8 mouse cellular contexts compared by ENCODE assay signal in genomic region chr6:56797311-56798151, GRCm38 (mm10). TPM values are rescaled to one million over a fixed set of nuclear protein-coding genes. Genes with fewer than 3 reads are reported as not detected.
A peak's percentile ranks its signal among the peaks of the same experiment; 100 is the strongest.
DNase-seq lines count a peak whose midpoint lies in the region; ATAC-seq and TF ChIP-seq lines count a peak whose summit lies in the region.

Kbtbd2 (minus strand) TSS chr6:56797813.

- H3K27ac ChIP-seq in MEL (ENCODE audit: control insufficient read depth, low read depth, low read length): peak within 1 kb of the TSS; percentile 98
- H3K27ac ChIP-seq in cerebellum, adult 2 months (ENCODE audit: insufficient read depth, low read length): peak within 1 kb of the TSS; percentile 95
- peak within 1 kb of the TSS; percentile 99 for H3K27ac ChIP-seq in hindbrain, embryonic 10.5 days
- H3K27ac ChIP-seq in lung, postnatal 0 days (ENCODE audit: low read length): peak within 1 kb of the TSS; percentile 100

- peak; percentile 95 for ATAC-seq in lung, postnatal 0 days

- no peaks in the 10 kb centered on the region for H3K9me3 ChIP-seq in MEL (replicated peaks; ENCODE audit: insufficient read depth, low read length)
- H3K9me3 ChIP-seq in hindbrain, embryonic 10.5 days: no peaks in the 10 kb centered on the region
- no peaks in the 10 kb centered on the region for H3K9me3 ChIP-seq in lung, postnatal 0 days (ENCODE audit: low read length)

- H3K4me3 ChIP-seq in MEL (ENCODE audit: control insufficient read depth in 1 of 2, insufficient read depth in 1 of 2, low read depth in 2 of 2, low read length in 2 of 2): peak within 1 kb of the TSS; percentile 78 to 91
- H3K4me3 ChIP-seq in cerebellum, adult 2 months (replicated peaks; ENCODE audit: insufficient read depth, low read depth, low read length): peak within 1 kb of the TSS; percentile 93
- H3K4me3 ChIP-seq in hindbrain, embryonic 10.5 days: peak within 1 kb of the TSS; percentile 81
- H3K4me3 ChIP-seq in lung, postnatal 0 days (ENCODE audit: low read depth, low read length): peak within 1 kb of the TSS; percentile 95

- TF ChIP-seq RAD21 in MEL (IDR thresholded peaks at IDR 0.05; ENCODE audit: low read depth, low read length): no peak

- peak; percentile 68 to 91; a peak in 3 of 4 replicates for TF ChIP-seq POLR2A in MEL (IDR thresholded peaks at IDR 0.05; ENCODE audit: control insufficient read depth in 1 of 2, insufficient read depth in 1 of 2, low read depth in 1 of 2, low read length in 2 of 2, poor library complexity in 1 of 2)
- TF ChIP-seq POLR2A in cerebellum, adult 2 months (IDR thresholded peaks at IDR 0.05; ENCODE audit: borderline replicate concordance, insufficient read depth, low read length): peak; percentile 92

- H3K36me3 ChIP-seq in MEL (ENCODE audit: control insufficient read depth in 1 of 2, insufficient read depth in 2 of 2, low read length in 2 of 2): peaks cover 0 to 28% of the 10 kb centered on the region in 2 experiments
- peaks cover 18% of the 10 kb centered on the region for H3K36me3 ChIP-seq in hindbrain, embryonic 10.5 days
- no peaks in the 10 kb centered on the region for H3K36me3 ChIP-seq in lung, postnatal 0 days (ENCODE audit: insufficient read depth, low read length)

- H3K79me2 ChIP-seq in MEL (ENCODE audit: control insufficient read depth, insufficient read depth, low read length, poor library complexity): peaks cover 50% of the 10 kb centered on the region

- H3K27me3 ChIP-seq in MEL (ENCODE audit: control insufficient read depth in 1 of 2, insufficient read depth in 2 of 2, low read length in 2 of 2): no peaks in the 10 kb centered on the region; a peak in 1 of 4 replicates
- H3K27me3 ChIP-seq in cerebellum, adult 2 months (ENCODE audit: control insufficient read depth, insufficient read depth, low read length): no peaks in the 10 kb centered on the region
- no peaks in the 10 kb centered on the region for H3K27me3 ChIP-seq in hindbrain, embryonic 10.5 days (ENCODE audit: insufficient read depth, poor library complexity, severe bottlenecking)
- no peaks in the 10 kb centered on the region for H3K27me3 ChIP-seq in lung, postnatal 0 days (replicated peaks; ENCODE audit: insufficient read depth, low read length)

- no peak for TF ChIP-seq CTCF in MEL (IDR thresholded peaks at IDR 0.05 in 2 of 3, conservative IDR thresholded peaks at IDR 0.05 in 1 of 3; ENCODE audit: control insufficient read depth in 1 of 3, insufficient read depth in 1 of 3, low read depth in 2 of 3, low read length in 3 of 3, poor library complexity in 1 of 3, severe bottlenecking in 1 of 3)
- no peak for TF ChIP-seq CTCF in cerebellum, adult 2 months (IDR thresholded peaks at IDR 0.05; ENCODE audit: borderline replicate concordance, insufficient read depth, low read depth, low read length)
- no peak for TF ChIP-seq CTCF in lung, postnatal 0 days (IDR thresholded peaks at IDR 0.05)

- peaks cover 8 to 14% of the 10 kb centered on the region in 2 experiments for H3K4me1 ChIP-seq in MEL (ENCODE audit: control insufficient read depth in 1 of 2, insufficient read depth in 2 of 2, low read length in 2 of 2)
- H3K4me1 ChIP-seq in cerebellum, adult 2 months (ENCODE audit: control insufficient read depth, insufficient read depth, low read length): peaks cover 2% of the 10 kb centered on the region; the same call in 1 of the 2 replicates
- H3K4me1 ChIP-seq in hindbrain, embryonic 10.5 days (replicated peaks): peaks cover 28% of the 10 kb centered on the region
- peaks cover 13% of the 10 kb centered on the region; the same call in 1 of the 2 replicates for H3K4me1 ChIP-seq in lung, postnatal 0 days (ENCODE audit: insufficient read depth, low read depth, low read length)

- TF ChIP-seq EP300 in MEL (IDR thresholded peaks at IDR 0.05; ENCODE audit: low read depth in 1 of 2, low read length in 2 of 2): peak in 1 of 2 experiments; percentile 45; a peak in 2 of 4 replicates
- TF ChIP-seq EP300 in lung, postnatal 0 days (IDR thresholded peaks at IDR 0.05): peak; percentile 35; the same call in 1 of the 2 replicates

- peak; percentile 92 for DNase-seq in MEL (ENCODE audit: low read depth, low spot score)
- peak; percentile 97 for DNase-seq in cerebellum, adult 2 months
- peak; percentile 93 for DNase-seq in forelimb bud, embryonic 11.5 days (ENCODE audit: low read depth, low spot score)
- DNase-seq in hindbrain, embryonic 10.5 days (ENCODE audit: low spot score): peak; percentile 94
- DNase-seq in layer of hippocampus, adult 9-11 months: peak; percentile 95
- peak; percentile 98 for DNase-seq in lung, postnatal 0 days (ENCODE audit: low spot score)
- peak; percentile 89 for DNase-seq in ovary, postnatal 14 days (ENCODE audit: low spot score)
- DNase-seq in thymus, postnatal 14 days: peak; percentile 95

- peak within 1 kb of the TSS; percentile 96 for H3K9ac ChIP-seq in MEL (ENCODE audit: control insufficient read depth, low read depth, low read length, poor library complexity, severe bottlenecking)
- H3K9ac ChIP-seq in lung, postnatal 0 days (replicated peaks; ENCODE audit: low read depth): peak within 1 kb of the TSS; percentile 96

- peak within 1 kb of the TSS; percentile 87 for H3K4me2 ChIP-seq in lung, postnatal 0 days (replicated peaks; ENCODE audit: low read depth, low read length)

- under 1% methylated on average over 96 of the region's 98 CpGs for WGBS in cerebellum, adult 2 months
- WGBS in hindbrain, embryonic 10.5 days: under 1% methylated on average over 98 of the region's 98 CpGs
- under 1% methylated on average over 70 of the region's 98 CpGs for WGBS in lung, postnatal 0 days

TF ChIP-seq in MEL, 35 proteins besides CTCF, POLR2A, EP300 and RAD21:
- TF ChIP-seq CHD1 (IDR thresholded peaks at IDR 0.05; ENCODE audit: low read depth, low read length) (no peak; the same call in 1 of the 2 replicates), RCOR1 (IDR thresholded peaks at IDR 0.05; ENCODE audit: low read depth, low read length) (no peak), ZNF384 (IDR thresholded peaks at IDR 0.05; ENCODE audit: low read depth, low read length) (no peak), TCF12 (IDR thresholded peaks at IDR 0.05; ENCODE audit: low read depth, low read length) (peak; percentile 42; the same call in 1 of the 2 replicates), ELF1 (IDR thresholded peaks at IDR 0.05; ENCODE audit: low read depth, low read length) (peak; percentile 88), ZMIZ1 (IDR thresholded peaks at IDR 0.05; ENCODE audit: low read depth, low read length) (peak; percentile 55), E2F4 (IDR thresholded peaks at IDR 0.05; ENCODE audit: borderline replicate concordance, low read depth, low read length) (peak; percentile 39; the same call in 1 of the 2 replicates), NELFE (IDR thresholded peaks at IDR 0.05; ENCODE audit: low read depth, low read length) (peak; percentile 74), MYC (IDR thresholded peaks at IDR 0.05; ENCODE audit: low read depth, low read length) (0 out of 2 replicates have a peak, but pooled peaks have one; percentile 43), MXI1 (IDR thresholded peaks at IDR 0.05; ENCODE audit: low read depth, low read length) (peak; percentile 2; the same call in 1 of the 2 replicates), NRF1 (IDR thresholded peaks at IDR 0.05; ENCODE audit: insufficient read depth, low read depth, low read length, poor library complexity, severe bottlenecking) (peak; percentile 92), MAFK (IDR thresholded peaks at IDR 0.05; ENCODE audit: borderline replicate concordance, low read depth, low read length) (no peak), JUND (IDR thresholded peaks at IDR 0.05; ENCODE audit: low read depth, low read length) (no peak), MAX (IDR thresholded peaks at IDR 0.05; ENCODE audit: low read length) (no peak), POLR2AphosphoS2 (IDR thresholded peaks at IDR 0.05; ENCODE audit: low read length) (peak; percentile 57; the same call in 1 of the 2 replicates), ETS1 (IDR thresholded peaks at IDR 0.05; ENCODE audit: low read depth, low read length) (peak; percentile 38; the same call in 1 of the 2 replicates), TBP (IDR thresholded peaks at IDR 0.05; ENCODE audit: low read depth, low read length) (peak; percentile 34; the same call in 1 of the 2 replicates), USF1 (IDR thresholded peaks at IDR 0.05; ENCODE audit: low read depth, low read length) (no peak), SIN3A (IDR thresholded peaks at IDR 0.05; ENCODE audit: low read length) (peak; percentile 27), HCFC1 (IDR thresholded peaks at IDR 0.05; ENCODE audit: low read depth, low read length) (peak; percentile 78)

RNA-seq across cellular contexts. Expression of gene Kbtbd2, which starts in this region (rescaled TPM):
- 26.0 and 28.2 TPM in 2 replicates for total RNA-seq in MEL (2012; rRNA removed)
- 10 to 100 TPM; 13.2 to 50.7 TPM for polyA plus RNA-seq in MEL (2012; ENCODE audit: insufficient read depth in 1 of 2, insufficient read length in 2 of 2, low read depth in 1 of 2, low replicate concordance in 2 of 2, missing spikeins in 1 of 2)
- 34.4 and 35.6 TPM in 2 replicates for polyA plus RNA-seq in cerebellum, adult 2 months (2012; rRNA removed)
- 34.4 and 38.9 TPM in 2 replicates for polyA plus RNA-seq in hindbrain, embryonic 10.5 days (2016; fragmentation: Nextera tagmentation; extraction: Ambion mirVana)
- polyA plus RNA-seq in lung, postnatal 0 days (2015; fragmentation: Nextera tagmentation; extraction: Ambion mirVana): 20.5 and 21.5 TPM in 2 replicates

Comparison
In these comparisons a context has a peak if more than half of its experiments do, and no peak if none do; other contexts are left out.
1. Peak in every context shown above with its lines: DNase-seq, ATAC-seq, H3K4me3 ChIP-seq and H3K27ac ChIP-seq.